ENCODE assay signal across 12 mouse cellular contexts in genomic region chr8:57589176-57589575, GRCm38 (mm10).
DNase-seq lines count a peak whose midpoint lies in the region; ATAC-seq lines count a peak whose summit lies in the region.
"Had no signal": no experiment of that assay in that cellular context is flagged by ENCODE, and none has a peak within 500 bp of the region (broad histone marks: within the 10 kb centered on the region; RNA-seq: fewer than 3 reads in every experiment).

No protein-coding gene starts in this region.

- no peaks in the 10 kb centered on the region for H3K4me1 ChIP-seq in limb, embryonic 10.5 days
- H3K4me1 ChIP-seq: heart, embryonic 15.5 days had no signal

- no peak overlapping the region for H3K4me3 ChIP-seq in limb, embryonic 10.5 days
- H3K4me3 ChIP-seq: erythroblast, embryonic 14.5 days; heart, embryonic 15.5 days; liver, embryonic 12.5 days had no signal

- peak; percentile 56 for DNase-seq in cerebellum, adult 9-11 months
- no peak for DNase-seq in cerebellum, adult 9-10 months
- DNase-seq in urinary bladder, postnatal 14 days (ENCODE audit: low spot score): peak; percentile 22
- DNase-seq in urinary bladder, postnatal 36 days (ENCODE audit: low spot score in 2 of 2): no peak
- DNase-seq in telencephalon, adult 2 months (ENCODE audit: low read depth, low spot score): peak; percentile 72
- no peak for DNase-seq in limb, embryonic 10.5 days (ENCODE audit: low spot score)
- no peak for DNase-seq in layer of hippocampus, adult 8-10 months (ENCODE audit: low spot score in 2 of 2)
- DNase-seq: kidney, postnatal 25 days had no signal

- no peaks in the 10 kb centered on the region for H3K36me3 ChIP-seq in limb, embryonic 10.5 days
- H3K36me3 ChIP-seq: heart, embryonic 15.5 days; liver, embryonic 12.5 days had no signal

- WGBS in limb, embryonic 10.5 days: 93% methylated on average over 9 of the region's 9 CpGs

- no peaks in the 10 kb centered on the region for H3K27me3 ChIP-seq in limb, embryonic 10.5 days (ENCODE audit: low read depth, poor library complexity, severe bottlenecking)
- H3K27me3 ChIP-seq: heart, embryonic 15.5 days; liver, embryonic 12.5 days had no signal

- ATAC-seq in inflammation-experienced regulatory T-cells, adult 6 months: peak; percentile 23
- ATAC-seq: liver, embryonic 12.5 days had no signal

- no peaks in the 10 kb centered on the region for H3K9me3 ChIP-seq in limb, embryonic 10.5 days (replicated peaks)
- H3K9me3 ChIP-seq: heart, embryonic 15.5 days; liver, embryonic 12.5 days had no signal

- H3K27ac ChIP-seq in limb, embryonic 10.5 days: no peak overlapping the region
- H3K27ac ChIP-seq: heart, embryonic 15.5 days; liver, embryonic 12.5 days had no signal

Comparison
In these comparisons a context has a peak if more than half of its experiments do, and no peak if none do; other contexts are left out.
1. DNase-seq: peak in cerebellum, adult 9-11 months (single experiment), urinary bladder, postnatal 14 days (single experiment) and telencephalon, adult 2 months (single experiment); none in cerebellum, adult 9-10 months (single experiment), urinary bladder, postnatal 36 days (0 of 2), limb, embryonic 10.5 days (single experiment) and layer of hippocampus, adult 8-10 months (0 of 2).